Mouse (Mus musculus): ENCODE data around the gene Ncam2. TPM values are rescaled to one million over a fixed set of nuclear protein-coding genes. Genes with fewer than 3 reads are reported as not detected.
"Not testable (repeated sequence)": the region's sequence is repeated elsewhere in the genome, so short reads cannot be mapped to it uniquely, and the experiment has no call there.

Gene Ncam2
- total RNA-seq, 2 experiments from 2014 or later = not detected

- ATAC-seq (replicated peaks; ENCODE audit: low FRiP score, poor library complexity, severe bottlenecking) = no peak
Measured at GRCm38 (mm10) chr16:81284859-81285837, 84.7 kb downstream of the Ncam2 start.

- no peak for ATAC-seq (replicated peaks; ENCODE audit: low FRiP score, poor library complexity, severe bottlenecking)
Measured at GRCm38 (mm10) chr16:81285882-81286281, 85.4 kb downstream of the Ncam2 start.

- ATAC-seq (replicated peaks; ENCODE audit: low FRiP score, poor library complexity, severe bottlenecking) = no peak
Measured at GRCm38 (mm10) chr16:81303806-81304205, 103.3 kb downstream of the Ncam2 start.

GRCm38 (mm10) chr16:81309215-81309614 is 108.7 kb downstream of the Ncam2 start:
- no peak for ATAC-seq (replicated peaks; ENCODE audit: low FRiP score, poor library complexity, severe bottlenecking)

- ATAC-seq (replicated peaks; ENCODE audit: low FRiP score, poor library complexity, severe bottlenecking) = no peak
Measured at GRCm38 (mm10) chr16:81319037-81319436, 118.5 kb downstream of the Ncam2 start.

- ATAC-seq (replicated peaks; ENCODE audit: low FRiP score, poor library complexity, severe bottlenecking) = no peak
Measured at GRCm38 (mm10) chr16:81330539-81330938, 130.0 kb downstream of the Ncam2 start.

- ATAC-seq (replicated peaks; ENCODE audit: low FRiP score, poor library complexity, severe bottlenecking) = no peak
Measured at GRCm38 (mm10) chr16:81365901-81366300, 165.4 kb downstream of the Ncam2 start.

GRCm38 (mm10) chr16:81374234-81374633 is 173.7 kb downstream of the Ncam2 start:
- ATAC-seq (replicated peaks; ENCODE audit: low FRiP score, poor library complexity, severe bottlenecking) = no peak

GRCm38 (mm10) chr16:81380434-81380833 is 179.9 kb downstream of the Ncam2 start:
- ATAC-seq (replicated peaks; ENCODE audit: low FRiP score, poor library complexity, severe bottlenecking) = no peak

GRCm38 (mm10) chr16:81388646-81389045 is 188.1 kb downstream of the Ncam2 start:
- no peak for ATAC-seq (replicated peaks; ENCODE audit: low FRiP score, poor library complexity, severe bottlenecking)

GRCm38 (mm10) chr16:81434559-81434958 is 234.1 kb downstream of the Ncam2 start:
- no peak for ATAC-seq (replicated peaks; ENCODE audit: low FRiP score, poor library complexity, severe bottlenecking)

GRCm38 (mm10) chr16:81437091-81437867 is 236.8 kb downstream of the Ncam2 start:
- no peak for ATAC-seq (replicated peaks; ENCODE audit: low FRiP score, poor library complexity, severe bottlenecking)

- no peak for ATAC-seq (replicated peaks; ENCODE audit: low FRiP score, poor library complexity, severe bottlenecking)
Measured at GRCm38 (mm10) chr16:81437868-81438249, 237.4 kb downstream of the Ncam2 start.

GRCm38 (mm10) chr16:81450851-81451250 is 250.4 kb downstream of the Ncam2 start:
- no peak for ATAC-seq (replicated peaks; ENCODE audit: low FRiP score, poor library complexity, severe bottlenecking)

GRCm38 (mm10) chr16:81452988-81453387 is 252.5 kb downstream of the Ncam2 start:
- ATAC-seq (replicated peaks; ENCODE audit: low FRiP score, poor library complexity, severe bottlenecking) = no peak

- ATAC-seq (replicated peaks; ENCODE audit: low FRiP score, poor library complexity, severe bottlenecking) = no peak
Measured at GRCm38 (mm10) chr16:81454472-81454871, 254.0 kb downstream of the Ncam2 start.

GRCm38 (mm10) chr16:81462731-81463130 is 262.2 kb downstream of the Ncam2 start:
- ATAC-seq (replicated peaks; ENCODE audit: low FRiP score, poor library complexity, severe bottlenecking) = not testable (repeated sequence)

GRCm38 (mm10) chr16:81472925-81473324 is 272.4 kb downstream of the Ncam2 start:
- ATAC-seq (replicated peaks; ENCODE audit: low FRiP score, poor library complexity, severe bottlenecking) = no peak

GRCm38 (mm10) chr16:81481058-81481457 is 280.6 kb downstream of the Ncam2 start:
- ATAC-seq (replicated peaks; ENCODE audit: low FRiP score, poor library complexity, severe bottlenecking) = no peak

GRCm38 (mm10) chr16:81496111-81496510 is 295.6 kb downstream of the Ncam2 start:
- no peak for ATAC-seq (replicated peaks; ENCODE audit: low FRiP score, poor library complexity, severe bottlenecking)

- no peak for ATAC-seq (replicated peaks; ENCODE audit: low FRiP score, poor library complexity, severe bottlenecking)
Measured at GRCm38 (mm10) chr16:81502578-81502977, 302.1 kb downstream of the Ncam2 start.
